Mouse (Mus musculus): ENCODE results near the gene Lmntd1.

DNA sequence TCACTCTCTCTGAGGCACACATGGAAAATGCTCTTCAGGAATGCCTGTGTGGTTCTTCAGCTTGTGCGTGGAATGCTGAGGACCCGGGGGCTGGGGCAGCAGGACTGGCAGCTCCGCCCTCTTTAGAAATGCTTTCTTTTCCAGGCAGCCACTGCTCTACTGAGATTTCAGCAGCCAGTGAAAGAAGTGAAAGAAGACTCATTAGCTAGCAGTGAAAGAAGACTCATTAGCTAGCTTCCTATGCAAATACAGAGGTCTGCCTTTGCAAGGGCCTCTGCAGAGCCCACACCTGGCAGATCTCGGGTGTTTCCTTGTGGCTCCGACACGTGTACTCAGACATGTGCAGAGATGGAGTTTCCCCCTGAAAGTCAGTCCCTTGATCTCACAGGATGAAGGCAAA lies 234.9 kb downstream of the Lmntd1 start:
- TF ChIP-seq POLR2A (IDR thresholded peaks at IDR 0.05; ENCODE audit: insufficient read depth, low read depth, low read length) (no peak), CTCF (IDR thresholded peaks at IDR 0.05; ENCODE audit: insufficient read depth, low read depth, low read length) (no peak)

Measured in olfactory bulb, adult 2 months (tissue).